Mouse (Mus musculus) adrenal gland, postnatal 25 days (tissue): ENCODE measurements around the gene Foxc2. TPM values are rescaled to one million over a fixed set of nuclear protein-coding genes. Genes with fewer than 3 reads are reported as not detected.
"Not testable (repeated sequence)": the region's sequence is repeated elsewhere in the genome, so short reads cannot be mapped to it uniquely, and the experiment has no call there.

Experiments
- DNase-seq: peaks from one replicate; pipeline ENCODE4 v3.0.0; 2021; ENCODE audit warnings: mixed read lengths
- total RNA-seq: library from RNA; stranded (reverse); gene quantifications from 2 replicates; pipeline ENCODE4 v1.2.3, GENCODE M21; 2021

The Foxc2 gene
- total RNA-seq, 1 experiment from 2014 or later, result 3.6 TPM

DNA sequence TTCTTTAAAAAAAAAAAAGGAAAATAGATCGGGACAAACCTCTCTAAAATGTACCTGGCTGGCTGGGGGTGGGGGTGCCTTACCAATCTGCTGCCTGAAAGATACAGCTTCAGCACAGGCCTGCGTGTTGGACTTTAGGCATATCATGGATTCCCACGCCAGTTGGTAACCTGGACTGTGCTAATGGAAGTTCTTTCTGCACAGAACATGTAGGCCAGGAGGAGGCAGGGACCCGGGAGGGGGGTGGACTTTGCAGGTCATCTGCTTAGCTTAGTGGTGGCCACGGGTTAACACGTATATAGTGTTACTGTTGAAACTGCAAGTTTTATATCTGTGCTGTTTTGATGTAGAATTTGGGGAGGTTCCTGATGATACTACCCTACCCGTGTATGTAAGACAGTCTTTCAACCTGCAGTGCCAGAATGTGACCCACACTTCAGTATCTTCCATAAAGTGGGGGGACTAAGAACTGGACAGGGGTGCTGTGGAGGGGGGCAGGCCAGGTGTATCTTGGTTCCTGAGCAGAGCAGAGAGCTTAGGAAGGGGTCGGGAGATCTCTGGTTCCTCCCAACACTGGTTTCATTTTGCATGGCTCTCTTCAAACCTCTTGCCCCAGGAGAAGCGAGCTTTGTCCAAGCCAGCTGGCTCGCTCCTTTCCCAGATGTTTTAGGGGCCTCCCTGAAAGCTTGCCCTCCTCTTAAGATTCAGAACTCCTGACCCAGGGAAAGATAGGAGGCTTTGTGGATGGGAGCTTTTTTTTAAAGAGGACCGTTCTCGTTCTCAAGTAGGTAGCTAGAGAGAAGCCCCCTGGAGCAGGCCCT lies 3.9 kb downstream of the Foxc2 start:
- DNase-seq, result no peak

DNA sequence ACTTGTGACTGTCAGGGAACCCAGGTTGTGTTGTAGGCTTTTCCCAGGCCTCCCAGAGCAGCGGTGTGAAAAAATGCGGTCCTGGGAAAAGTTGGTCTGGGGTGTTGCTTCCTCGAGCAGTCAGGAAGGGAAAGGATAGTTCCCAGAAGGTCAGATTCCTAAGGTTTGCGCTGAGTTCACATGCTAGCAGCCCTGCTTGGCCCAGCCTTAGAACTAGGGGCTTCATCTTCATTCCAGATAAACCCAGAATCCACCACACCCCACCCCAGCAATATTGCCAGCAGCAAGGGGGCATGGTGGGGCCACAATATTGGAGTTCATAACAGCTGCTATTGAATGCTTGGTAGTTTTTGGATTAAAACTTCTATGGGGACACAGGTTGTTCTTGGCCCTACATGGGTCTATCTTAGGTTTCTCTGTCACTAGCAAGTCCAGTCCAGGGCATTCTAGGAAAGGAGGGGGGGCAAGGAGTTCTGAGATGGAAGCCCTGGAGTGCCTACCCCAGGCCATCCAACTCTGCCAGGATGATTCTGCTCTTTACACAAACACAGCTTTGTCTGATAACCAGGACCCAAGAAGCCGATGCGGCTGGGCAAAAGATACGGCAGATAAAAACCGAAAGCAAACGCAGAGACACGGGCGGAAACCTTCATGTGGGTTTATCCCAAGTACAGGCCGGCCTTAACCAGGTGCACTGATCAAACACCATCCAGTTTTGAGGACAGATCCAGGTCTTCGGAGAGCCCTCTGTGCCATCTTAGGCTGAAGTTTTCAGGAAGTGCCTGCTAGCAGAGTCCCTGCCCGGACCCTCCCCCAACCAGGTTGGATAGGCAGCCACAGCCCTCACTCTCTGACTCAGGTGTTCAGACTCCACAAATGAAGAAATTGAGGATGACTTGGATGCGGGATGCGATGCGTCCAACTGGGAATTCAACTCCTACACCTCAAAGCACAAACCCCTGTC lies 4.8 kb downstream of the Foxc2 start:
- no peak for DNase-seq

DNA sequence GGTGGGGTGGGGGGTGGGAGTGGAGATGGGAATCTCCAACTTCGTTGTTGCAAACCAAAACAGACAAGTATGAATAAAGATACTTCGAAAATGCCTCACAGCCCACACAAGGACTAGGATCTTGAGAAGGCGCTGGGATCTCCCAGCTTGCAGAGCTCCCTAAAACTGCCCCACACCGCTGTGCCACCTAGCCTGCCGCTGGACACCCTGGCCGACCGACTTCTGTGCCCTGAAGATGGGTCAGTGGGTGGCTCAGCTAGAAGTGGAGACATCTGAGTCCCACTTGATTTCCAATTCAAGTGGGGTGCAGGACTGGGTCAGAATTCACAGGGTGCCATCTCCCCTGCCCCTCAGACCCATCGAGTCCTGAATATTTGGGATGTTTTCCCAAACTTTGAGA lies 5.7 kb downstream of the Foxc2 start:
- no peak for DNase-seq

DNA sequence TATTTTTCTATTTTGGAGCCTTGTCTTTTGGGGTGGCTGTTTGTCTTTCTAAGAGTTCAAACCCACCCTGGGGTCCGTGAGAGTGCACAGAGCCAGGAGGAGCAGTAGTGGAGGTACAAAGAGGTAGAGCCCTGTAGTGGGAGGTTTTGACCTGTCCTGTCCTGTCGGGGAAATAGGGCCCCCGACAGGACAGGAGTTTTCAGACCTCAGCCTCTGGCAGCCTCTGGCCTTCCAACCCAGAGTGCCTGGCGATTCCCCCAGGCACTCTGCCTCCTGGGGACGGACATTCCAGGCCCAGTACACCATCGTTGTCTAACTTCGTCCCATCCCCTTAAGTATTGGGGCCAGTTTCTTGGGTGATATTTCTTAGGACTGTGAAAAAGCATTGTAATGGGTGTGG lies 6.4 kb downstream of the Foxc2 start:
- DNase-seq, result no peak

DNA sequence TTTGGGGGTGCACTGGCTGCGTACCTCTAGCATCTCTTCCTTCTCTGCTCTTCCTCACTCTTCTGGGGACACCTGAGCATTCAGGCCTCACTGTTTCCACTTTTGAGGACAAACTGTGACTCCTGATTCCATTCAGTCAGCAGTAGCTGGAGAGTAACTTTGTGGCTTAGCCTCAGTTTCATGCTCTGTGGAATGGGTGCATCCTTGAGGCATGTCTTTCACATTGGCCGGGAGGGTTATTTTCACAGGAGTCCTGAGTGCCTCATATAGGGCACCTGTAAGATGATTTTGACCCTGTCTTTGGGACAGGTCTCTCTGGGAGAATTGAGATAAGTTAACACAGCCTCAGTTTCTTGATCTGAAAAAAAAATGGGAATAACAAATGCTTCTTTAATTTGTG lies 7.1 kb downstream of the Foxc2 start:
- no peak for DNase-seq

DNA sequence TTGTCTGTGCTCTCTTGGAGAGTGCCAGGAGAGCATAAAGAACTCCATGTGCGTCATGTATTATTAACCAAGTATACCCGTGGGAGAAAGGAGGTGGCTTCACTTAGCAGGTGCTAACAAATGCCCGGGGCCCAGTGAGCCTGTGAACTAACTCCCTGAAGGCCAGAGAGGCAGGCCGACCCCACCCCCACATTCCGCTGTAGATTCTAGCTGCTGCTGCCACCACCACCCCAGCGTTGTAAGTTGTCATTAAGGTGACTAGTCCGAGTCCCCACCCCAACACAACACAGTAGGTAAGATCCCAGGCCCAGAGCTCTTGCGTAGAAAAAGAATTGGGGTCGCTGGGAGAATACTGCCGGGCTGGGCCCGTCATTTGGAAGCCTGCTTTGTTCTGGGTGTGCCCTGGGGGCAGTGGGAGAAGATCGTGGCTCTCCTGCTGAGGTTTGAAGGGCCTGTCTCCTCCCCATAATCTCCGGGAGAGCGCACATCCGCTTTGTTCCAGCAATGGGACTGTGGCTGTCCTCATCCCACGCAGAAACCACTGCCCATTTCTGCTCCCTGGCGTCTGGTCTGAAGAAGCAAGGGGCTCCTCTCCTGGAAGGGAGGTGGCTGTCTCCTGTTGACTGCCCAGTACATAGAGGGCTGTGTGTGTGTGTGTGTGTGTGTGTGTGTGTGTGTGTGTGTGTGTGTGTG lies 8.7 kb downstream of the Foxc2 start:
- DNase-seq, result no peak

DNA sequence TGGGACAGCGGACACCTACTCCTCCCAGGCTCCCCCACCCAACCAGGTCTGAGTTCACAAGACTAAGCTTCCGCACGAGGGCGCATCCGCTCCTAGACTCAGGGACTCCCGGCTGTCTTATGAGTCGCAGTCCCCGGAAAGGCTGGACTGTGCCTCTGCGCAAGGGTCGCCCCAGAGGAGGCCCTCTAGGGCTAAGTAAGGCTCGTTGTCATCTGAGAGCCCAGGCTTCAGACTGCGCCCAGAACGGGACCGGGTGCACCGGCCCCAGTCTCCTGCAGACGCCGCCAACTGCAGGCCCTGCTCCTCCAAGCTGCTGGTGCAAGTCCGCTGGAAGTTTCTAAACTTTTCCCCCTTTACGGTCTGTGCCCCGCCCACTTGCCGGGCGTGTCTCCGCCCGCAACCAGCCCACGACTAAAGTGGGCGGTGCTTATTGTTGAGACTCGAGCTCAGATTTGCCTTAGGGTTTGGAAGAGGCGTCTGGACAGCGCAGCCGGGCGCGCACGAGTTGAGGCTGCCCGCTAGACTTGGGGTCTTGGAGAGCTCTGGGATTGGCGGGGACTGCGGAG lies 9.4 kb downstream of the Foxc2 start:
- DNase-seq, result peak; percentile 69

DNA sequence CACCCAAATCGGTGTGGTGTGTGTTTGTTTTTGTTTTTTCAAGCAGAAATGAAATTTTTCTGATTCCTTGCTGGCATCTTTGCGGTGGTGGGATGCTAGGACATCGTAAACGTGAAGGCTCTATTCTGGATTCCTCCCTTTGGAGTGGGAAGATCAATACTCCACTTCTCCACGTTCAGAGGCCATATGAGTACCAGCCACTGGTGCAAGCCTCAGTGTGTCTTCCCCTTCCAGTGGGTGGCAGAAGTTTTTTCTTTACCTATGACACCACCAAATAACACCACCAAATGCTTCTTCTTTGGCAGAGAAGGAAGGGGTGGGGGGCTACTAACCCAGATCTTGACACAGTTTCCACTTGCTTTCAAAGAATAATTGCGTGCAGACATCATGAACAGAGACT lies 10.2 kb downstream of the Foxc2 start:
- DNase-seq, result no peak

DNA sequence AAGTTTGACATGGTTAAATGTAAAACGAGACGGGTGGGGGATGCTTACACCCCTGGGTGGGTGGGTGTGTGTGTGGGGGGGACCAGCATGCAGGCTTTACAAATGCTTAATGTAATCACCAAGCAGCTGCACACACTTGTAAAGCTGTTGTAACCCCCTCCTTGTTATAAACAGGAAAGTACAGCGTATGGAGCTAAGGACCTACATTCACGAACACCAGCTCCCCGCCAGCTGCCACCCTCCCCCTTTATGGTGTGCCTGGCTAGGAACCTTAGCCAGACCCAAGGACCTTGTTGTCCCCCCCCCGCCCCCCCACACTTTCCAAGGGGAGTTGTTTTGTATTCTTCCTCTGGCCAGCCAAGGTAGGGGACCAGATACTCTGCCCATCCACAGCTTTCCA lies 10.7 kb downstream of the Foxc2 start:
- DNase-seq, result no peak

DNA sequence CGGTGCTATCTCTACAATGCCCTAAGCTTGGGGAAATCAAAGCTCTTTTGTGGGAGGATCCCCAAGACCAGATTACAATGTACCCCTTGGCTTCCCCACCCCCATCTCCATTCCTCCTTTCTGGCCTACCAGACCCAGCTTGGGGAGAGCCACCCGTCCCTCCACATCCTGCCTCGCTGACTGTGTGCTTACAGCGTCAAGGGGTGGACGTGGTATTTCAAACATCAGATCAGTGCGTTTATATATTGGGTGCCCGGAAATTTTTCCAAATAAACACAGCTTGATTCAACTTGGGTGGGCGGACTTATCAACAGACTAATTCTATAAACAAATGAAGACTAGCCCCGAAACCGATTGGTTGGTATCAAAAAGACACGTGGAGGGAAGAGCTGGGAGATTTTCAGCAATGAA lies 11.3 kb downstream of the Foxc2 start:
- DNase-seq, result no peak

DNA sequence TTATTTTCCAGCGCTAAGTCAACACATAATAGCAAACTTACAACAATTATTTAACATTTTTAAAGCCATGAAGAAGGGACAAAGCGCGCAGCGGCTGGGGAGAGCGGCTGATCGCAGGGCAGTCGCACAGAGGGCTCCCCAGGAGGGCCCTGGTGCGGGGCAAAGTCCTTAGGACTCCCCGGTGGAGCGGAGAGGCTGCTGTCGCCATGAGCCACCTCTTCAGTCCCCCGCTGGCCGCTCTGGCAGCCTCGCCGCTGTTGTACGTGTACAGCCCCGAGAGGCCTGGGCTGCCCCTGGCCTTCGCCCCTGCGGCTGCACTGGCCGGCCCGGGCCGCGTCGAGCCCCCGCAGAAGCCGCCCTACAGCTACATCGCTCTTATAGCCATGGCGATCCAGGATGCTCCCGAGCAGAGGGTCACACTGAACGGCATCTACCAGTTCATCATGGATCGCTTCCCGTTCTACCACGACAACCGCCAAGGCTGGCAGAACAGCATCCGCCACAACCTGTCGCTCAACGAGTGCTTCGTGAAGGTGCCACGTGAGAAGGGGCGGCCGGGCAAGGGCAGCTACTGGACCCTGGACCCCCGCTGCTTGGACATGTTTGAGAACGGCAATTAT lies 11.9 kb downstream of the Foxc2 start, which contains the start of gene Foxl1:
Gene Foxl1 (plus strand): TSS at position 185 of the 620 bp plus-strand sequence.
- no peak for DNase-seq

DNA sequence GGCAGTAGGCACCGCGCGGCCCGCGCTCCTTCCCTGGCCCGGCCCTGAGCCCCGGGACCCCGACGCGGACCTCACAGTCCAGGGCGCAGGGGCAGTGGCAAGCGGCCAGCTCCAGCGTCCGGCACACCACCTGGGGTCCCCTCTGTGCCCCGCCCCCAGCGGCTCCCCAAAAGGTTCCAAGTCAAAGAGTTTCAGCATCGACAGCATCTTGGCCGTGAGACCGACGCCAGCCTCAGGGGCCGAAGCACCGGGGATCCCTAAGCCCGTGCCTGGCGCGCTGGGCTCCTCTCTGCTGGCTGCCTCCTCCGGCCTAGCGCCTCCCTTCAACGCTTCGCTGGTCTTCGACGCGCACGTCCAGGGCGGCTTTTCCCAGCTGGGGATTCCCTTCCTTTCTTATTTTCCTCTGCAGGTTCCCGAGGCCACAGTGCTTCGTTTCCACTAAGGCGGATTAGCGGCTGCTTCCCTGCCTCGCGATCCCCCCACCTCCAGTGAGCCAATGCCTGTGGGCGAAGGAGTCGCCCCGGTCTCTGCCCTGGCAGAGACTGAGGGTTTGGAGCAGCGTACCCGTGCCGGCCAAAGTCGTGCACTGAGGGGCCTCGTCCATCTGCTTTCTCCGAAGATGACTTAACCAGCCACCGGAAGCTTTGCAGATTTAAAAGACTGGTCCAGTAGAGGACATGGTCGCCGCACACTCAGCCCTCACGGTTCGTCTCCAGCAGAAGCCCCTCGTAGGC lies 12.7 kb downstream of the Foxc2 start:
- no peak for DNase-seq

DNA sequence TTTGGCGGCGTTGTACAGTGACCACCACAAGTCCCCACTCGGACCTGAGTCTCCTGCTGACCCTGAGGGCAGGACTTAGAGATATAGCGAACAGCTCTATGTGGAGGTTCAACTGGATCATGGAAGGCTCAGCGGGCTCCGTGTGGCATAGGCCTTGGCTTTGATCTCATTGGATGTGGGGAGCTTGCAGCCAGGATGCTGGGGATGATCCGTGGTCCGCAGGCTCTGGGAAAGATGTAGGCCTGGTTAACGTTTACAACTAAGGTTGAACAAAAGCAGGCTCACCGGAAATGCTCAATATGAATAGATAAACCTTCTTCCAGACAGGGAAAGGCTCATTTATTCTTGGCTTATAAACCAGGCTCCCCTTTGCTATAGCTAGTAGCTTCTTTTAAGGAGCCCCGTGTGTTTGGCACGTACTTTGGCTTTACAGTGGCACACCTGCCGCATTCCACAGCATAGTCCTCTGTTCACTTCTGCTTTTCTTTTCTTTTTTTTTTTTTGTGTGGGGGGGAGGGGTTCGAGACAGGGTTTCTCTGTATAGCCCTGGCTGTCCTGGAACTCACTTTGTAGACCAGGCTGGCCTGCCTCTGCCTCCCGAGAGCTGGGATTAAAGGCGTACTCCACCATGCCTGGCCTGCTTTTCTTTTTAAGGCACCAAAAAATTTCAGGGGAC lies 13.4 kb downstream of the Foxc2 start:
- DNase-seq, result no peak

DNA sequence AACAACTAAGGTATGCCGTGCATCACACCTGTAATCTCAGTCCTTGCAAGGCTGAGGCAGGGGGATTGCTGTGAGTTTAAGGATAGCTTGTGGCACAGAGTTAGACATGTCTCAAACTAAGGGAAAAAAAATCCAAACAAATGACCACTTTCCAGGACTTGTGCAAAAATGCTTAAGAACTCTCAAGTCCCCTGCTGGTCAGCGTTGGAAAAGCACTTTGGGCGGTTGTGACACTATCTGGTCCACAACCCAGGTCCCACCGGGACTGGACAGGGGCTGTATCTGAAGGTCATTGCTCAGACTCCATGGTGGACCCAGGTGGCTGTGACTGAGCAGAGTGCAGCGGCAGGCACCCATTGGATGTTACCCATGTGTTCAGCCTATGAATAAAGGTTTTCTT lies 14.6 kb downstream of the Foxc2 start:
- no peak for DNase-seq

DNA sequence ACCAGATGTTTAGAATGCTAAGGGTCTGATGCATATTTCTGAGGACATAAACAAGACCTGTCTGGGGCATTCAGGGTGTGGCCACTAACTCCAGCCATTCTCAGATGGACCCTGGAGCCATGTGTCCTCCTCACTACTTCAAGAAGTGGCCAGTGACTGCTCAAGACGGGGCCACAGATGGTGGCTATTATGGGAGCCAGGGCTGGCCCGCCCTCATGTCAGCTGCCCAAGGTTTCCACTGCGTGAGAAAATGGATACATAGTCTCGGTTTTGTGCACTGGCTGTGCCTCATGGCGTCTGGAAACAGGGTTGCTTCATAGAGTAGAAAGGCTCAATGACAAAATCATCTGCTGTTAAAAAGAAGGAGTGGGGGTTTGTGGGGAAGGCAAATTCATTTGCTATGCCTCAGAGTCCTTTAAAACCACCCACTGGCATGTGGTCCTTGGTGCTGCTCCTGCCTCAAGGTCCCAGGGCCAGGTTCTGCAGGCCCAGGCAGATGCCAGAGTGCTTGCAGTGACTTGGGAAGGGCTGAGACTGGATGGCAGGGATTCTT lies 17.1 kb downstream of the Foxc2 start:
- no peak for DNase-seq

DNA sequence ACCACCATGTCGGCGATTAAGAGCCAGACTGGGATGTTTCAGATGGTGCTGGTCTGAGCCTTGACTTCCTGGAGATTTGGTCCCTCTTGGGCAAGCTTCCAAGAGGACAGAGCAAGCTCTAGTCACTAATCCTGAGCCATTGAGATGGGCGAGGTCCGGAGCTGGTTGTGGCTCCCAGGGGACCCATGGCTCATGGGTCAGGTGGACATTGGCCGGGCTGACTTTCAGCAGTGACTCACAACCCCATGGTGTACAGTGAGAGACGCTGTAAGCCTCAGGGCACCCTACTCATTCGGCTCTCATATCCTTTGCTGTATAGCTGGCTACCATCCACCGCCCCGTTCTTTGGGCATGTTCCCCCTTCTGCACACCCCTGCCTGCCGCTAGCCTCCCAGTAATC lies 18.1 kb downstream of the Foxc2 start:
- no peak for DNase-seq

DNA sequence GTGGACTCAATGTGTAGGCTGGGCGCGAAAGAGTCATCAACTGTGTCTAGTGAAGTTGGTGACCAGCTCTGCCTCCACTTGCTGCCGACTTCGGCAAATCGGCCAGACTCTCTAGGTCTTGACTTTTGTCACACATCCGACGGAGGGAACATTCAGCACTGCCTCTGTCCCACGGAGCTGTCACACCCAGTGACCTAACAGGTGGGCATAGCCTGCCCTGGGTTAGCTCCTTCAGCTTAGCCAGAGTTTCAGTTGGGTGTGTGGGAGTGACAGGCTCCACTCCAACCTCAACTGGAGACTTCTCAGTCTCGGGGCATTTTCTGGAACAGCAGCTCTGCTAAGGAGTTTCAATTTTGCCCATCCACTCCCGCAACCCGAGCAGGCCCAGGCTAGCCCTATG lies 18.5 kb downstream of the Foxc2 start:
- no peak for DNase-seq

DNA sequence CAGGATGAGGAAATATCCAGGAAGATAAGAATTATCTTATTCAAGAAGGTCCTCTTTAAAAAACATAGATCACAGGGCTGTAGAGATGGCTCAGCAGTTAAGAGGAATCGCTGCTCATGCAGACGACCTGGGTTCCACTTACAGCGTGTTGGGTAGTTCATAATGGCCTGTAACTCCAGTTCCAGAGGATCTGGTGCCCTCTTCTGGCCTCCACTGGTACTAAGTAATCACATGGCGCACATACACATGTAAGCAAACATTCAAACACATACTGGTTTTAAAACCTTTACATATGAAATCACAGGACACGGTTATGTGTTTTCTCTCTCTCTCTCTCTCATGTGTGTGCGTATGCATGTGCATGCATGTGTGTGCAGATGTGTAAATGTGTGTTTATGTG lies 20.9 kb downstream of the Foxc2 start:
- no peak for DNase-seq

DNA sequence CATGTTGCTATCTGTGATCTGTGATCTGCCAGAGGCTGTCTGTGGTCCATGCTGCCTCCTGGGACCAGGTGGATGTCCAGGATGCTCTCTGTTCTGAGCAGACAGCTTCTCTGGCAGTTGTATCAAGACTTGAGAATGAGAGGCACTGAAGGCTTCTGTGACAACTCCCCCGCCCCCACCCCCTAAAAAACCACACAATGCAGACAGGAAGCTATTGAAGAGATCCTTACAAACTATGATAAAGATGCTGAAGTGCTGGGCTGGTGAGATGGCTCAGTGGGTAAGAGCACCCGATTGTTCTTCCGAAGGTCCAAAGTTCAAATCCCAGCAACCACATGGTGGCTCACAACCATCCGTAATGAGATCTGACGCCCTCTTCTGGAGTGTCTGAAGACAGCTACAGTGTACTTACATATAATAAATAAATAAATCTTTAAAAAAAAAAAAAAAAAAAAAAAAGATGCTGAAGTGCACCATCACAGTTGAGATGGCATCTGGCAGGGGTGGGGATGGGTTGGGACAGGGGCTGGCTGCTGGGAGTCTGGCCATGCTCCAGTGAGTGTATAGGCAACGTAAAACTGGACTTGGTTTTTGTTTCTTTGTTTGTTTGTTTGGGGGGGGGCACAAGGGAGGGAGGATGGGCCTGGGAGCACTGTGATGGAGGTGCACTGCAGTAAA lies 29.6 kb downstream of the Foxc2 start:
- DNase-seq, result not testable (repeated sequence)
